Mouse (Mus musculus) CH12.LX (cell line): ENCODE results near the gene Gm6882. TPM values are rescaled to one million over a fixed set of nuclear protein-coding genes. Genes with fewer than 3 reads are reported as not detected.
"Not testable (repeated sequence)": the region's sequence is repeated elsewhere in the genome, so short reads cannot be mapped to it uniquely, and the experiment has no call there.

Experiments used
- DNase-seq: peaks from one replicate; pipeline ENCODE4 v3.0.0-alpha.2; 2013; ENCODE audit errors: extremely low read depth
- H3K27ac ChIP-seq: 2 replicates; pipeline ENCODE4 v1.5.1; 2012; ENCODE audit warnings: low read depth, mild to moderate bottlenecking, control low read depth, moderate library complexity; ENCODE audit not compliant: insufficient read depth
- H3K27me3 ChIP-seq: replicated peaks from 2 replicates; pipeline ENCODE3; 2012; ENCODE audit warnings: inconsistent platforms
- H3K36me3 ChIP-seq, 2 experiments: replicated peaks in 1 of 2; 2 replicates each; pipeline versions ENCODE3 to v1.6.1; 2012; ENCODE audit warnings: inconsistent platforms in 1 of 2, low read length in 1 of 2, mild to moderate bottlenecking in 1 of 2, mixed read lengths in 1 of 2, moderate library complexity in 1 of 2; ENCODE audit not compliant: control insufficient read depth in 1 of 2, insufficient read depth in 1 of 2
- H3K4me1 ChIP-seq, 2 experiments: 2 replicates each; pipeline ENCODE4 v1.6.1; 2012; ENCODE audit warnings: inconsistent platforms in 1 of 2, moderate library complexity in 1 of 2; ENCODE audit not compliant: insufficient read depth in 2 of 2, control insufficient read depth in 1 of 2
- H3K4me2 ChIP-seq: 2 replicates; pipeline ENCODE4 v1.6.1; 2012; ENCODE audit warnings: low read depth, mild to moderate bottlenecking, control low read depth; ENCODE audit not compliant: poor library complexity, insufficient read depth, severe bottlenecking
- H3K4me3 ChIP-seq, 3 experiments: fragments of 150-350 bp in 1 of 3; sonication (generic) in 1 of 3; replicated peaks in 1 of 3; 2 replicates each; pipeline versions ENCODE3 to v1.5.1; 2011 to 2012; ENCODE audit warnings: low read depth in 2 of 3, low read length in 2 of 3, mild to moderate bottlenecking in 2 of 3, moderate library complexity in 2 of 3, control low read depth in 1 of 3, improper control_type of control experiment in 1 of 3, inconsistent platforms in 1 of 3, mixed read lengths in 1 of 3; ENCODE audit not compliant: poor library complexity in 1 of 3
- H3K79me2 ChIP-seq: replicated peaks from 2 replicates; pipeline ENCODE4 v1.6.1; 2012; ENCODE audit warnings: mild to moderate bottlenecking, moderate library complexity; ENCODE audit not compliant: control insufficient read depth, poor library complexity, insufficient read depth, severe bottlenecking; ENCODE audit errors: extremely low read depth
- H3K9ac ChIP-seq: 2 replicates; pipeline ENCODE4 v1.6.1; 2012; ENCODE audit warnings: low read depth, mild to moderate bottlenecking, control low read depth, moderate library complexity; ENCODE audit not compliant: insufficient read depth
- H3K9me3 ChIP-seq: replicated peaks from 2 replicates; pipeline ENCODE3; 2012; ENCODE audit warnings: low read length, inconsistent platforms, mixed read lengths
- dilution Hi-C: fragments of 300-500 bp; cut with MboI; formaldehyde crosslinking; loops from 2 replicates; pipeline ENCODE4 v1.14.3; 2020; ENCODE audit warnings: low sequenced_read_pairs; ENCODE audit not compliant: extremely low pct_unique_long_range_greater_than_20kb, extremely low pct_ligation_motif_present
- in situ Hi-C: fragments of 300-500 bp; cut with MboI; formaldehyde crosslinking; loops from 3 replicates; pipeline ENCODE4 v1.14.3; 2019; ENCODE audit warnings: low sequenced_read_pairs, low pct_ligation_motif_present, low pct_unique_long_range_greater_than_20kb, mixed read lengths
- polyA plus RNA-seq: library from polyadenylated mRNA; unstranded; fragments of >175 nt; gene quantifications from 2 replicates; pipeline ENCODE4 v1.2.1, GENCODE M21; 2012; ENCODE audit warnings: low read depth; ENCODE audit not compliant: insufficient read length
- total RNA-seq, 2 experiments: library from RNA; depleted of rRNA; stranded (reverse); fragments of 300-350 nt in 1 of 2; fragments of >200 nt in 1 of 2; gene quantifications; 2 replicates each; pipeline ENCODE4 v1.2.3; 2012 to 2014

Gene Gm6882
- total RNA-seq (2012; rRNA removed) (not detected in 2 replicates), total RNA-seq (2014; rRNA removed) (not detected in 2 replicates), polyA plus RNA-seq (not detected in 2 replicates)

GRCm38 (mm10) chr7:21432645-21433044, at the start of gene Gm6882:
TSS of gene Gm6882 (minus strand) at chr7:21432745.
- H3K4me2 ChIP-seq, H3K36me3 ChIP-seq, H3K9me3 ChIP-seq, H3K4me3 ChIP-seq, dilution Hi-C loops, in situ Hi-C loops, DNase-seq, H3K27ac ChIP-seq, H3K4me1 ChIP-seq, H3K79me2 ChIP-seq, H3K27me3 ChIP-seq, H3K9ac ChIP-seq: not testable (repeated sequence)

Other genes starting within 250 kb of the Gm6882 start
- not detected in 2 replicates for gene Gm5157, start 242.3 kb downstream of the Gm6882 start, total RNA-seq (2012; rRNA removed)
- not detected in 2 replicates for gene Gm5157, start 242.3 kb downstream of the Gm6882 start, total RNA-seq (2014; rRNA removed)
- not detected in 2 replicates for gene Gm5157, start 242.3 kb downstream of the Gm6882 start, polyA plus RNA-seq
- gene Vmn1r124, start 172.1 kb downstream of the Gm6882 start, total RNA-seq (2012; rRNA removed), result not detected in 2 replicates
- gene Vmn1r124, start 172.1 kb downstream of the Gm6882 start, total RNA-seq (2014; rRNA removed), result not detected in 2 replicates
- gene Vmn1r124, start 172.1 kb downstream of the Gm6882 start, polyA plus RNA-seq, result not detected in 2 replicates
- gene Vmn1r125, start 160.6 kb downstream of the Gm6882 start, total RNA-seq (2012; rRNA removed), result not detected in 2 replicates
- not detected in 2 replicates for gene Vmn1r125, start 160.6 kb downstream of the Gm6882 start, total RNA-seq (2014; rRNA removed)
- gene Vmn1r125, start 160.6 kb downstream of the Gm6882 start, polyA plus RNA-seq, result not detected in 2 replicates
- gene Vmn1r126, start 131.3 kb downstream of the Gm6882 start, total RNA-seq (2012; rRNA removed), result not detected in 2 replicates
- gene Vmn1r126, start 131.3 kb downstream of the Gm6882 start, total RNA-seq (2014; rRNA removed), result not detected in 2 replicates
- gene Vmn1r126, start 131.3 kb downstream of the Gm6882 start, polyA plus RNA-seq, result not detected in 2 replicates
- not detected in 2 replicates for gene Vmn1r127, start 112.9 kb downstream of the Gm6882 start, total RNA-seq (2012; rRNA removed)
- not detected in 2 replicates for gene Vmn1r127, start 112.9 kb downstream of the Gm6882 start, total RNA-seq (2014; rRNA removed)
- not detected in 2 replicates for gene Vmn1r127, start 112.9 kb downstream of the Gm6882 start, polyA plus RNA-seq
- not detected in 2 replicates for gene Vmn1r128, start 83.4 kb downstream of the Gm6882 start, total RNA-seq (2012; rRNA removed)
- not detected in 2 replicates for gene Vmn1r128, start 83.4 kb downstream of the Gm6882 start, total RNA-seq (2014; rRNA removed)
- gene Vmn1r128, start 83.4 kb downstream of the Gm6882 start, polyA plus RNA-seq, result not detected in 2 replicates
- not detected in 2 replicates for gene Vmn1r129, start 71.5 kb downstream of the Gm6882 start, total RNA-seq (2012; rRNA removed)
- not detected in 2 replicates for gene Vmn1r129, start 71.5 kb downstream of the Gm6882 start, total RNA-seq (2014; rRNA removed)
- gene Vmn1r129, start 71.5 kb downstream of the Gm6882 start, polyA plus RNA-seq, result not detected in 2 replicates
- gene Vmn1r130, start 79.0 kb upstream of the Gm6882 start, total RNA-seq (2012; rRNA removed), result not detected in 2 replicates
- gene Vmn1r130, start 79.0 kb upstream of the Gm6882 start, total RNA-seq (2014; rRNA removed), result not detected in 2 replicates
- gene Vmn1r130, start 79.0 kb upstream of the Gm6882 start, polyA plus RNA-seq, result not detected in 2 replicates
- gene Vmn1r131, start 113.3 kb upstream of the Gm6882 start, total RNA-seq (2012; rRNA removed), result not detected in 2 replicates
- not detected in 2 replicates for gene Vmn1r131, start 113.3 kb upstream of the Gm6882 start, total RNA-seq (2014; rRNA removed)
- not detected in 2 replicates for gene Vmn1r131, start 113.3 kb upstream of the Gm6882 start, polyA plus RNA-seq
- not detected in 2 replicates for gene Vmn1r132, start 181.3 kb upstream of the Gm6882 start, total RNA-seq (2012; rRNA removed)
- not detected in 2 replicates for gene Vmn1r132, start 181.3 kb upstream of the Gm6882 start, total RNA-seq (2014; rRNA removed)
- not detected in 2 replicates for gene Vmn1r132, start 181.3 kb upstream of the Gm6882 start, polyA plus RNA-seq